Mouse (Mus musculus): ENCODE data around the gene Adck1. TPM values are rescaled to one million over a fixed set of nuclear protein-coding genes. Genes with fewer than 3 reads are reported as not detected.

Adck1 gene
- polyA plus RNA-seq, 1 experiment from 2014 or later = 6.8 TPM

DNA sequence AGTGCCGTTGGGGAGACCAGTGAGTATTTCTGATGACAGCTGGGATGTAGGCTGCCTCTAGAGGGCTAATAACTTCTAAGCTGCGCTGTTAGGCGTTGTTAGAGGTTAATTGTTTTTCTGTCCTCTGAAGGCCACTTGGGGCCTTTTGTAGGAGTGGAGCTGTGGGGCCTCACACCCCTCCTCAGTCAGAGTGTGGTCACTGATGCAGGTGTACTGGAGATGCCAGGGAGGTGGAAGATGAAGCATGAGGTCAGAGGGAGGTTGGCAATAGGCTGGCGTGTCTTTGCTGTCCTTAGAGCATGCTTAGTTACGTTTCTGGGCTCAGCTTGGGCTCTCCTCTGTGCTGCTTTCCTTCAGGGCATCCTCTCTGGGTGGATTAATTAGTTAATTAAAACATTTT is 11.7 kb downstream of the Adck1 start:
- no peaks in the 10 kb centered on the region for H3K27me3 ChIP-seq
- 87% methylated on average over 5 of the region's 5 CpGs for WGBS (ENCODE audit: insufficient replicate concordance)
- ATAC-seq (ENCODE audit: insufficient read depth) = no peak
- no peak overlapping the region for H3K4me2 ChIP-seq
- no peak overlapping the region for H3K4me3 ChIP-seq (replicated peaks)
- no peak overlapping the region for H3K27ac ChIP-seq (replicated peaks)
- no peak overlapping the region for H3K9ac ChIP-seq
- H3K4me1 ChIP-seq (replicated peaks) = peaks cover 10% of the 10 kb centered on the region
- no peaks in the 10 kb centered on the region for H3K36me3 ChIP-seq (replicated peaks)
- no peaks in the 10 kb centered on the region for H3K9me3 ChIP-seq (replicated peaks)

DNA sequence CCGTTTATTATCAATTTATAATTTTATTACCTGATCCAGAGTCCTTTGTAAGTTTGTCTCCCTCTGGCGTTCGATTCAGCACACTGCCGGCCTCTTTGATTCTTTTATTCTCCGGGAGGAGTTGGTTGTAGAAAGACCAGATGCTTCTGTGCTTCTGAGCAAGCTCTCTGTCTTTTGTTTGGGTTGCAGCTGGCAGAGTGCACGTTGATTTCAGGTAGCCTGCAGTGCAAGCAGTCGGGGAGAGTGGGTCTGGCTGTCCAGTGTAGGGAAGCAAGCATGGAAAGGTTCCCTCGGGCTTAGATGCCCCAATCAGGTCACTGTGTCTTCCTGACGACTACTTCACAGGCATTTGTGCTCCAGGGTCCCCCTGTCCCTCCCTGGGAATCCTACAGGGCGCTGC is 16.5 kb downstream of the Adck1 start:
- ATAC-seq (ENCODE audit: insufficient read depth) = no peak
- Histone ChIP-seq H3K27me3 (no peaks in the 10 kb centered on the region), H3K36me3 (replicated peaks) (no peaks in the 10 kb centered on the region), H3K9me3 (replicated peaks) (no peaks in the 10 kb centered on the region), H3K27ac (replicated peaks) (no peak overlapping the region), H3K4me1 (replicated peaks) (no peaks in the 10 kb centered on the region), H3K9ac (no peak overlapping the region), H3K4me3 (replicated peaks) (no peak overlapping the region), H3K4me2 (no peak overlapping the region)
- 42% methylated on average over 10 of the region's 10 CpGs for WGBS (ENCODE audit: insufficient replicate concordance)

GRCm38 (mm10) chr12:88378256-88378655 is 17.9 kb downstream of the Adck1 start:
- no peak overlapping the region for H3K4me2 ChIP-seq
- no peak overlapping the region for H3K9ac ChIP-seq
- WGBS (ENCODE audit: insufficient replicate concordance) = 81% methylated on average over 2 of the region's 2 CpGs
- ATAC-seq (ENCODE audit: insufficient read depth) = no peak
- no peak overlapping the region for H3K4me3 ChIP-seq (replicated peaks)
- no peaks in the 10 kb centered on the region for H3K9me3 ChIP-seq (replicated peaks)
- H3K4me1 ChIP-seq (replicated peaks) = no peaks in the 10 kb centered on the region
- no peak overlapping the region for H3K27ac ChIP-seq (replicated peaks)
- no peaks in the 10 kb centered on the region for H3K27me3 ChIP-seq
- no peaks in the 10 kb centered on the region for H3K36me3 ChIP-seq (replicated peaks)

DNA sequence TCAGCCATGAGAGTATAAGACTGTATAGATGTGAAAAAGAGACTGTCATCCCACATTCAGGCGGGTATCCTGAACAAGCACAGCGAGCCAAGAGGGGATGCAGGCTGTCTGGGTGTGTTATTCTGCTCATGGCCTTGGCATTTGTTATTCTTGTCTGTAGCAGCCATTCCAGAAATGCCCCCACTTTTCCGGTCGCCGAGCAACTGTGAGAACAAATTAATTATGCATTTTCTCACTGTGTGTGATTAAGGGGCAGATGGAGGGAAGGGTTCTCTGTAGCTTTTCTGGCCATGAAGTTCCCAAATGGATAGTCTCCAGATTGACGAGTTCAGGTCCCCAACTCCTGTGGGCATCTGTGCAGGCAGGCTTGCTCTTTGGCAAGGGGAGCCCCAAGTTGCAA is 28.5 kb downstream of the Adck1 start:
- H3K9ac ChIP-seq = no peak overlapping the region
- no peak for ATAC-seq (ENCODE audit: insufficient read depth)
- H3K27ac ChIP-seq (replicated peaks) = no peak overlapping the region
- H3K27me3 ChIP-seq = no peaks in the 10 kb centered on the region
- WGBS (ENCODE audit: insufficient replicate concordance) = 70% methylated on average over 6 of the region's 6 CpGs
- H3K4me2 ChIP-seq = no peak overlapping the region
- H3K9me3 ChIP-seq (replicated peaks) = no peaks in the 10 kb centered on the region
- no peak overlapping the region for H3K4me3 ChIP-seq (replicated peaks)
- no peaks in the 10 kb centered on the region for H3K36me3 ChIP-seq (replicated peaks)
- no peaks in the 10 kb centered on the region for H3K4me1 ChIP-seq (replicated peaks)

GRCm38 (mm10) chr12:88398658-88399057 is 38.3 kb downstream of the Adck1 start:
- ATAC-seq (ENCODE audit: insufficient read depth) = no peak
- 56% methylated on average over 1 of the region's 1 CpGs for WGBS (ENCODE audit: insufficient replicate concordance)
- H3K36me3 ChIP-seq (replicated peaks) = no peaks in the 10 kb centered on the region
- H3K9me3 ChIP-seq (replicated peaks) = no peaks in the 10 kb centered on the region
- no peak overlapping the region for H3K4me3 ChIP-seq (replicated peaks)
- H3K4me1 ChIP-seq (replicated peaks) = no peaks in the 10 kb centered on the region
- no peak overlapping the region for H3K27ac ChIP-seq (replicated peaks)
- H3K9ac ChIP-seq = no peak overlapping the region
- no peaks in the 10 kb centered on the region for H3K27me3 ChIP-seq
- H3K4me2 ChIP-seq = no peak overlapping the region

DNA sequence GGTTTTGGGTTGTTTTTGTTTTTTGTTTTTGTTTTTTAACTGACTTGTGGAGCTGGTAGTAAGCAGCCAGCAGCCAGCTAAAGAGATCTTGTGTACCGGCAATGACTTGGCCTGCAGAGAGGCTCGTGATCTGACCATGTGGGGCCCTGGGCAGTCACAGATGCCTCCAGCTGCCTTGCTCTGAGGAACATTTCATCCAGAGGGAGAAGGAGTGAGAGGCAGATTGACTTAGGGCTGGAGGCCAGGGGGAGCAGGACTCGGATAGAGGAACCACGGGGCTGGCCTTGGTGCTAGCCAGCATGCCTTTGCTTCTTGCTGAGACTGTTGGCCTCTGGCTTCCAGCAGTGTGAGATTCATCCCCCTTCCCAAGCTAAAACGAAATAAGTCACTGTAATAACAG is 43.2 kb downstream of the Adck1 start:
- no peaks in the 10 kb centered on the region for H3K36me3 ChIP-seq (replicated peaks)
- no peak overlapping the region for H3K9ac ChIP-seq
- no peak overlapping the region for H3K27ac ChIP-seq (replicated peaks)
- 57% methylated on average over 5 of the region's 5 CpGs for WGBS (ENCODE audit: insufficient replicate concordance)
- peaks cover under 1% of the 10 kb centered on the region; the same call in 1 of the 2 replicates for H3K4me1 ChIP-seq (replicated peaks)
- H3K27me3 ChIP-seq = no peaks in the 10 kb centered on the region
- no peak overlapping the region for H3K4me3 ChIP-seq (replicated peaks)
- no peak overlapping the region for H3K4me2 ChIP-seq
- ATAC-seq (ENCODE audit: insufficient read depth) = no peak
- H3K9me3 ChIP-seq (replicated peaks) = no peaks in the 10 kb centered on the region

DNA sequence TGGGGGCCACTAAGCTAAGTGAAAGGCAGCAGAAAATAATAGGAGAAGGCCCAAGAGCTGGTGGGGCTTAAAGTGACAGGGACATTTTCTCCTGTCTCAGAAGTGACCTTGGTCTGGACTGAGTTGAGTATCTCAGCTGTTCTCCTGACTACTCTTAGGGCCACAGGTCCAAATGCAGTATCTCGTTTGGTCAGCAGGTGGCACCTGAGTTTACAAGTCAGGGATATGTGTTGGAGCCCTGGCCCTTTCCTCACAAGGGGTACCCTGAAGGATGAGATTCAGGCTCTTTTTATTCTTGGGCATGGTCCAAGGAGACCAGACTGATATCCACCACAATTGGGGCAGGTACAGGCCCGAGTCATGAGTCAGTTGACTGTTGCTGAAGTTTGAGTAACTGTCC is 44.8 kb downstream of the Adck1 start:
- Histone ChIP-seq H3K4me3 (replicated peaks) (no peak overlapping the region), H3K9me3 (replicated peaks) (no peaks in the 10 kb centered on the region), H3K27me3 (no peaks in the 10 kb centered on the region), H3K9ac (no peak overlapping the region), H3K27ac (replicated peaks) (no peak overlapping the region), H3K4me1 (replicated peaks) (peaks cover 3% of the 10 kb centered on the region; the same call in 1 of the 2 replicates), H3K4me2 (no peak overlapping the region), H3K36me3 (replicated peaks) (no peaks in the 10 kb centered on the region)
- ATAC-seq (ENCODE audit: insufficient read depth) = no peak
- WGBS (ENCODE audit: insufficient replicate concordance) = 14% methylated on average over 2 of the region's 2 CpGs

DNA sequence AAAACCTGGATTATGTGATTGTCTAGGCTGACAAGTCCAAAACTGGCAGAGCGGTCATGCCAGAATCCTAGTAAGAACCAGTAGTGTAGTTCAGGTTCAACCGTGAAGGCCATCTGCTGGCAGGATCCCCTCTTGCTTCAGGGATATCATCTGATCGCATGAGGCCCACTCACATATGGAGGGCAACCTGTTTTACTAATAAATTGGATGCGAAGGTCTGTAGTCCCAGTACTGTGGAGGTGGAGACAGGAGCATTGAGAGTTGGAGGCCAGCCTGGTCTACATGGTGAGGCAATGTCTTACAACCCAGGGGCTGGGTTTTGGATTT is 47.6 kb downstream of the Adck1 start:
- H3K4me2 ChIP-seq = no peak overlapping the region
- no peak overlapping the region for H3K4me3 ChIP-seq (replicated peaks)
- no peak overlapping the region for H3K27ac ChIP-seq (replicated peaks)
- H3K36me3 ChIP-seq (replicated peaks) = no peaks in the 10 kb centered on the region
- no peak overlapping the region for H3K9ac ChIP-seq
- 80% methylated on average over 4 of the region's 4 CpGs for WGBS (ENCODE audit: insufficient replicate concordance)
- no peaks in the 10 kb centered on the region for H3K9me3 ChIP-seq (replicated peaks)
- ATAC-seq (ENCODE audit: insufficient read depth) = no peak
- peaks cover 3% of the 10 kb centered on the region; the same call in 1 of the 2 replicates for H3K4me1 ChIP-seq (replicated peaks)
- no peaks in the 10 kb centered on the region for H3K27me3 ChIP-seq

DNA sequence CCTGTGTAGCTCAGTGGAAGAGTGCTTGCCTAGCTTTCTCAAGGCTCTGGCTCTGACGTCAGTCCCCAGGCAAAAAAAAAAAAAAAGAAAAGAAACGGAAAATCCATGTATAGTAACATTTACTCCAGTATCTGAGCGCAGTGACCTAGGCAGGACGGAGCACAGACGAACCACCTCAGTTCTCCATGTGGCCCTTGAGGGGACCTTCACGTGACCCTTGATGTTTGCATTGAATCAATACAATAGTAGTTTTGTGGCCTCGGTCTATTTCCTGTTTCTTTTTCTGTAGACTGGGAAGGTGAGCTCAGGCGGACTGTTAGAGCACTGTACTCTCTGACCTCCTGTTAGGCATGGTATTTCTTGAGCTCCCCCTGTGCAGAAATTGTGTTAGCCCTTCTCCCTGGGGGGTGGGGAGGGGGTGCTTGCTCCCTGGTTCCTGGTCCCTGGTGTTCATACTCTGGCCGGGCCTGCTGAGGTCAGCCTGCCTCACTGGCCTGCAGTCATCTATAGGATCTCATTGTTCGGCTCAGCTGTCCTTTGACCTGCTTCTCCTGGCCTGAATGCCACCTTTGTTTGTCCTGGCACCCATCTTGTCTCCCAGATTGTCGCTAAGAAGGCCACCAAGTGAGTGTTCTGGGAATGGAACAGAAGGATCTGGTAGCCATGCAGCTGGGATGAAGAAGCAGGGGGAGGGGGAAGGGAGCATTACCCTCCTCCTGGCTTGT is 48.1 kb downstream of the Adck1 start:
- no peak overlapping the region for H3K4me2 ChIP-seq
- ATAC-seq (ENCODE audit: insufficient read depth) = no peak
- H3K36me3 ChIP-seq (replicated peaks) = no peaks in the 10 kb centered on the region
- no peak overlapping the region for H3K4me3 ChIP-seq (replicated peaks)
- no peaks in the 10 kb centered on the region for H3K27me3 ChIP-seq
- H3K4me1 ChIP-seq (replicated peaks) = peaks cover 3% of the 10 kb centered on the region; the same call in 1 of the 2 replicates
- no peaks in the 10 kb centered on the region for H3K9me3 ChIP-seq (replicated peaks)
- no peak overlapping the region for H3K9ac ChIP-seq
- 42% methylated on average over 11 of the region's 11 CpGs for WGBS (ENCODE audit: insufficient replicate concordance)
- no peak overlapping the region for H3K27ac ChIP-seq (replicated peaks)

DNA sequence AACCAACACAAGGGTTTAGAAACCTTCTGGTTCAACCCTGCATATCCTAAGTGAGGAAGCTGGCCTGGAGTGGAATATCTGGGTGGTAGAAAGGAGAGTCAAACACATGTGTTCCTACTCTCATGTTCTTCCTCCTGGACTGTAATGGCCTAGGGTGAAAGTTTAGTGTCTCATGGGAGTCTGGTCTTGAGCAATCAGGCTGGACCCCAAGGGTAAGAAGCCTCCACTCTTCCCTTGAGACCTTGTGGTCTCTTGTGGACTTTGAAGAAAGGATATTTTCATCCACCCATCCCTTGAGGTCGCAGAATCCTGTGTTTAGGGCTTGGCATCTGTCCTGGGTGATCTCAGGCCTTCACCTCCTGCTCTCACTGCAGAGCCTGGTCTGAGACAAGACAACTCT is 52.9 kb downstream of the Adck1 start:
- Histone ChIP-seq H3K27me3 (no peaks in the 10 kb centered on the region), H3K9me3 (replicated peaks) (no peaks in the 10 kb centered on the region), H3K4me1 (replicated peaks) (peaks cover 3% of the 10 kb centered on the region; the same call in 1 of the 2 replicates), H3K36me3 (replicated peaks) (no peaks in the 10 kb centered on the region), H3K27ac (replicated peaks) (no peak overlapping the region), H3K4me2 (no peak overlapping the region), H3K9ac (no peak overlapping the region), H3K4me3 (replicated peaks) (no peak overlapping the region)
- ATAC-seq (ENCODE audit: insufficient read depth) = no peak
- 62% methylated on average over 1 of the region's 1 CpGs for WGBS (ENCODE audit: insufficient replicate concordance)

- no peaks in the 10 kb centered on the region for H3K9me3 ChIP-seq (replicated peaks)
- no peaks in the 10 kb centered on the region for H3K36me3 ChIP-seq (replicated peaks)
- no peak overlapping the region for H3K4me3 ChIP-seq (replicated peaks)
- no peak for ATAC-seq (ENCODE audit: insufficient read depth)
- H3K27ac ChIP-seq (replicated peaks) = no peak overlapping the region
- WGBS (ENCODE audit: insufficient replicate concordance) = 64% methylated on average over 12 of the region's 12 CpGs
- H3K4me1 ChIP-seq (replicated peaks) = no peaks in the 10 kb centered on the region
- no peak overlapping the region for H3K4me2 ChIP-seq
- H3K9ac ChIP-seq = no peak overlapping the region
- no peaks in the 10 kb centered on the region for H3K27me3 ChIP-seq
These were observed 59.7 kb downstream of the Adck1 start for GRCm38 (mm10) chr12:88419912-88420621.

Data from liver, embryonic 15.5 days (tissue).